Comparison of ENCODE assay signal across 10 mouse cellular contexts in genomic region chr1:45021234-45021633, GRCm38 (mm10).
DNase-seq lines count a peak whose midpoint lies in the region; ATAC-seq lines count a peak whose summit lies in the region.
"Had no signal": no experiment of that assay in that cellular context is flagged by ENCODE, and none has a peak within 500 bp of the region (broad histone marks: within the 10 kb centered on the region; RNA-seq: fewer than 3 reads in every experiment).

No protein-coding gene starts in this region.

- H3K27me3 ChIP-seq in lung, embryonic 15.5 days = no peaks in the 10 kb centered on the region
- H3K27me3 ChIP-seq in heart, embryonic 13.5 days (replicated peaks) = no peaks in the 10 kb centered on the region
- H3K27me3 ChIP-seq in stomach, embryonic 16.5 days (ENCODE audit: control insufficient read depth, insufficient read depth, low read length) = no peaks in the 10 kb centered on the region
- H3K27me3 ChIP-seq: hindbrain, embryonic 13.5 days had no signal

- H3K9me3 ChIP-seq in lung, embryonic 15.5 days = no peaks in the 10 kb centered on the region
- 0 out of 2 replicates have a peak, but pooled peaks cover 4% of the 10 kb centered on the region for H3K9me3 ChIP-seq in heart, embryonic 13.5 days
- H3K9me3 ChIP-seq in stomach, embryonic 16.5 days (replicated peaks; ENCODE audit: control insufficient read depth, low read length) = no peaks in the 10 kb centered on the region
- H3K9me3 ChIP-seq: hindbrain, embryonic 13.5 days had no signal

- H3K36me3 ChIP-seq in lung, embryonic 15.5 days = no peaks in the 10 kb centered on the region
- H3K36me3 ChIP-seq in heart, embryonic 13.5 days = no peaks in the 10 kb centered on the region
- H3K36me3 ChIP-seq in stomach, embryonic 16.5 days (ENCODE audit: control insufficient read depth, insufficient read depth, low read length) = no peaks in the 10 kb centered on the region
- H3K36me3 ChIP-seq: hindbrain, embryonic 13.5 days had no signal

- 0 out of 2 replicates have a peak overlapping the region, but pooled peaks have one; percentile 19 for H3K27ac ChIP-seq in lung, embryonic 15.5 days
- peak overlapping the region; percentile 51 for H3K27ac ChIP-seq in heart, embryonic 13.5 days (replicated peaks)
- peak overlapping the region; percentile 92 for H3K27ac ChIP-seq in stomach, embryonic 16.5 days (ENCODE audit: low read length)
- H3K27ac ChIP-seq: hindbrain, embryonic 13.5 days had no signal

- intact Hi-C loops in gastrocnemius, postnatal 36 days (cut with DNase I) = no loop called here

- peaks cover 16% of the 10 kb centered on the region for H3K4me1 ChIP-seq in lung, embryonic 15.5 days
- peaks cover 29% of the 10 kb centered on the region for H3K4me1 ChIP-seq in heart, embryonic 13.5 days
- H3K4me1 ChIP-seq in stomach, embryonic 16.5 days (ENCODE audit: control insufficient read depth, insufficient read depth, low read length) = peaks cover 12% of the 10 kb centered on the region; the same call in 1 of the 2 replicates
- H3K4me1 ChIP-seq: hindbrain, embryonic 13.5 days had no signal

- ATAC-seq in lung, embryonic 15.5 days (ENCODE audit: borderline replicate concordance, extremely low read depth, low FRiP score, low TSS enrichment) = no peak
- ATAC-seq in heart, embryonic 13.5 days (ENCODE audit: extremely low read depth, insufficient number of reproducible peaks, low FRiP score, low TSS enrichment) = no peak
- peak; percentile 65; the same call in 1 of the 2 replicates for ATAC-seq in stomach, embryonic 16.5 days (ENCODE audit: insufficient read depth, low FRiP score)
- ATAC-seq: lung, postnatal 0 days had no signal

- DNase-seq in gastrocnemius, adult 18-20 months (ENCODE audit: low spot score) = peak; percentile 46
- DNase-seq in gastrocnemius, postnatal 36 days = no peak
- DNase-seq in lung, postnatal 25 days (ENCODE audit: low spot score) = no peak
- DNase-seq in thymus, postnatal 36 days = no peak
- DNase-seq in right cerebral cortex, postnatal 36 days (ENCODE audit: low spot score in 2 of 2) = no peak

- 47% methylated on average over 2 of the region's 2 CpGs for WGBS in lung, embryonic 15.5 days
- 51% methylated on average over 2 of the region's 2 CpGs for WGBS in heart, embryonic 13.5 days
- 29% methylated on average over 2 of the region's 2 CpGs for WGBS in stomach, embryonic 16.5 days

- H3K4me2 ChIP-seq in lung, embryonic 15.5 days = no peak overlapping the region
- no peak overlapping the region for H3K4me2 ChIP-seq in heart, embryonic 13.5 days
- H3K4me2 ChIP-seq in stomach, embryonic 16.5 days (ENCODE audit: low read depth, low read length) = no peak overlapping the region
- H3K4me2 ChIP-seq: hindbrain, embryonic 13.5 days had no signal

- H3K4me3 ChIP-seq in lung, embryonic 15.5 days = no peak overlapping the region
- no peak overlapping the region for H3K4me3 ChIP-seq in heart, embryonic 13.5 days
- H3K4me3 ChIP-seq in stomach, embryonic 16.5 days (replicated peaks; ENCODE audit: low read length) = no peak overlapping the region
- H3K4me3 ChIP-seq: hindbrain, embryonic 13.5 days had no signal

- H3K9ac ChIP-seq in lung, embryonic 15.5 days = no peak overlapping the region
- H3K9ac ChIP-seq in heart, embryonic 13.5 days = no peak overlapping the region
- no peak overlapping the region for H3K9ac ChIP-seq in stomach, embryonic 16.5 days (ENCODE audit: low read length)
- H3K9ac ChIP-seq: hindbrain, embryonic 13.5 days had no signal

Comparison
In these comparisons a context has a peak if more than half of its experiments do, and no peak if none do; other contexts are left out.
1. H3K27ac ChIP-seq: peak in every context shown above with its lines; median percentile 92 in stomach, embryonic 16.5 days; 51 in heart, embryonic 13.5 days; 19 in lung, embryonic 15.5 days.